27 mouse cellular contexts compared by ENCODE assay signal in the genomic region with DNA sequence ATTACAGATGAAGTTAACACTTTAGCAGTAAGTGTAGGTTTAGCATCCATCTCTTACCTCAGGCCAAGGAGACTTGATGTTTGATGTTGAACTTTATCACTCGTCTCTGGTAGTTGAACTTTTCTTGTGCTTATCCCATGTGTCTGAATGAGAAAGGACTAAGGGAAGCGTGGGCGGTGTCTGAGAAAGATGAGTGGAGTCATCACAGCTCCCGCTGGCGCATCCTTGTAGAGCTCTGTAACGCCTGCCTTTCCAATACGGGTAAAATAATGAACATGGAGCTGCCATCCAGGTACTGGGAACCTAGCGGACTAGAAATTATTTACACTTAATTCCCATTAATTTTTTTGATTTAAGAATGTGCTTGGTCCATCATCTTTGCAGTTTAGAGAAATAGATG. TPM values are rescaled to one million over a fixed set of nuclear protein-coding genes. Genes with fewer than 3 reads are reported as not detected.
DNase-seq lines count a peak whose midpoint lies in the region; ATAC-seq and TF ChIP-seq lines count a peak whose summit lies in the region.
"Had no signal": no experiment of that assay in that cellular context is flagged by ENCODE, and none has a peak within 500 bp of the region (broad histone marks: within the 10 kb centered on the region; RNA-seq: fewer than 3 reads in every experiment).

No protein-coding gene starts in this region.

- ATAC-seq in forebrain, postnatal 0 days: no peak
- ATAC-seq: activated CD4-positive, CD25-positive, alpha-beta regulatory T cell, adult 4 months; CD4-positive, CD25-positive, alpha-beta regulatory T cell, adult 4 months; forebrain, embryonic 13.5 days; forebrain, embryonic 15.5 days; Patski had no signal

- H3K27me3 ChIP-seq in forebrain, embryonic 10.5 days (ENCODE audit: poor library complexity, severe bottlenecking): no peaks in the 10 kb centered on the region
- no peaks in the 10 kb centered on the region for H3K27me3 ChIP-seq in forebrain, postnatal 0 days (ENCODE audit: insufficient read depth, low read length)
- H3K27me3 ChIP-seq: CH12.LX; embryonic facial prominence, embryonic 13.5 days; embryonic facial prominence, embryonic 15.5 days; forebrain, embryonic 13.5 days; forebrain, embryonic 15.5 days; Patski had no signal

- no peak overlapping the region for H3K9ac ChIP-seq in forebrain, postnatal 0 days
- H3K9ac ChIP-seq: embryonic facial prominence, embryonic 13.5 days; embryonic facial prominence, embryonic 15.5 days; forebrain, embryonic 13.5 days; forebrain, embryonic 15.5 days had no signal

- peaks cover 65% of the 10 kb centered on the region for H3K36me3 ChIP-seq in forebrain, embryonic 10.5 days (replicated peaks)
- H3K36me3 ChIP-seq in forebrain, postnatal 0 days (ENCODE audit: insufficient read depth): peaks cover 17% of the 10 kb centered on the region

- peak; percentile 6 for DNase-seq in forebrain, embryonic 10.5 days (ENCODE audit: extremely low spot score, low spot score)
- DNase-seq in forebrain, postnatal 0 days: no peak
- DNase-seq in heart, adult 11 months: peak; percentile 75
- no peak for DNase-seq in heart, adult 8-10 months (ENCODE audit: low spot score)
- DNase-seq in right cerebral cortex, adult 2 months (ENCODE audit: low spot score in 2 of 2): peak; percentile 34 to 36
- no peak for DNase-seq in right cerebral cortex, postnatal 25 days
- DNase-seq: adrenal gland, adult 8-10 months; adrenal gland, postnatal 14 days; adrenal gland, postnatal 36 days; B cell, adult 2 months; cerebellum, adult 11 months; cerebellum, adult 18-20 months; cerebellum, adult 8-10 months; cerebellum, adult 9-11 months; cerebellum, postnatal 14 days; cerebellum, postnatal 36 days; embryo, embryonic 11 days had no signal

- WGBS in forebrain, embryonic 10.5 days: 94% methylated on average over 8 of the region's 8 CpGs
- WGBS in forebrain, postnatal 0 days: 88% methylated on average over 8 of the region's 8 CpGs

- TF ChIP-seq CTCF in forebrain, postnatal 0 days (IDR thresholded peaks at IDR 0.05; ENCODE audit: low read depth): no peak

- no peaks in the 10 kb centered on the region for H3K4me1 ChIP-seq in forebrain, embryonic 10.5 days
- H3K4me1 ChIP-seq in forebrain, postnatal 0 days (ENCODE audit: insufficient read depth): no peaks in the 10 kb centered on the region
- H3K4me1 ChIP-seq: embryonic facial prominence, embryonic 13.5 days; embryonic facial prominence, embryonic 15.5 days; forebrain, embryonic 13.5 days had no signal

- no peak overlapping the region for H3K4me3 ChIP-seq in forebrain, embryonic 10.5 days
- no peak overlapping the region for H3K4me3 ChIP-seq in forebrain, postnatal 0 days (ENCODE audit: low read depth, low read length)
- H3K4me3 ChIP-seq: embryonic facial prominence, embryonic 13.5 days; embryonic facial prominence, embryonic 15.5 days; erythroblast, embryonic 14.5 days; forebrain, embryonic 13.5 days; forebrain, embryonic 15.5 days had no signal

- H3K4me2 ChIP-seq in forebrain, postnatal 0 days (ENCODE audit: low read depth): no peak overlapping the region
- H3K4me2 ChIP-seq: embryonic facial prominence, embryonic 13.5 days; embryonic facial prominence, embryonic 15.5 days; forebrain, embryonic 13.5 days; forebrain, embryonic 15.5 days had no signal

- no peak overlapping the region for H3K27ac ChIP-seq in forebrain, embryonic 10.5 days
- H3K27ac ChIP-seq in forebrain, postnatal 0 days (ENCODE audit: low read depth, low read length): no peak overlapping the region
- H3K27ac ChIP-seq: embryonic facial prominence, embryonic 13.5 days; embryonic facial prominence, embryonic 15.5 days; forebrain, embryonic 13.5 days; forebrain, embryonic 15.5 days had no signal

- H3K9me3 ChIP-seq in forebrain, embryonic 10.5 days: no peaks in the 10 kb centered on the region
- no peaks in the 10 kb centered on the region for H3K9me3 ChIP-seq in forebrain, postnatal 0 days (ENCODE audit: low read length)
- H3K9me3 ChIP-seq: embryonic facial prominence, embryonic 13.5 days; embryonic facial prominence, embryonic 15.5 days; forebrain, embryonic 13.5 days; forebrain, embryonic 15.5 days; G1E had no signal

RNA-seq across cellular contexts. Expression of a gene that starts 33.7 kb away (rescaled TPM):
- polyA plus RNA-seq in forebrain, embryonic 10.5 days (2016; fragmentation: Nextera tagmentation; extraction: Ambion mirVana): 56.4 and 60.7 TPM in 2 replicates
- total RNA-seq in forebrain, postnatal 0 days (2014; rRNA removed): 32.7 and 43.4 TPM in 2 replicates
- 16.1 and 22.6 TPM in 2 replicates for polyA plus RNA-seq in forebrain, postnatal 0 days (2015; fragmentation: Nextera tagmentation; extraction: Ambion mirVana)
- total RNA-seq in heart, adult 8-10 months (2022): 10 to 100 TPM; 20.3 to 24.4 (median 22.7) TPM

Comparison
In these comparisons a context has a peak if more than half of its experiments do, and no peak if none do; other contexts are left out.
1. DNase-seq: peak in forebrain, embryonic 10.5 days (single experiment), heart, adult 11 months (single experiment) and right cerebral cortex, adult 2 months (2 of 2); none in forebrain, postnatal 0 days (single experiment), heart, adult 8-10 months (single experiment) and right cerebral cortex, postnatal 25 days (single experiment).